Mouse (Mus musculus) small intestine, adult 2 months (tissue): ENCODE measurements around the gene Synj2.

Experiments
- CTCF ChIP-seq: fragments of 200-500 bp; IDR thresholded peaks from 2 replicates; pipeline ENCODE4 v1.5.1; 2012; ENCODE audit warnings: low read depth, mild to moderate bottlenecking, control low read depth, inconsistent platforms, low read length, moderate library complexity, mixed read lengths; ENCODE audit not compliant: insufficient replicate concordance, insufficient read length; ENCODE audit errors: extremely low read depth
- POLR2A ChIP-seq: fragments of 200-500 bp; IDR thresholded peaks from 2 replicates; pipeline ENCODE4 v1.6.1; 2012; ENCODE audit warnings: low read depth, mild to moderate bottlenecking, control low read depth, inconsistent platforms, low read length, moderate library complexity

- TF ChIP-seq POLR2A (no peak), CTCF (no peak)
Measured at GRCm38 (mm10) chr17:6005246-6005637, 64.2 kb downstream of the Synj2 start.
